Mouse (Mus musculus): Measurements from ENCODE around the gene Zfp764. TPM values are rescaled to one million over a fixed set of nuclear protein-coding genes. Genes with fewer than 3 reads are reported as not detected.

Gene Zfp764
- under 1 TPM; 0.02 to 0.19 TPM for polyA plus RNA-seq (2012; fragmentation: generic; extraction: Trizol)

DNA sequence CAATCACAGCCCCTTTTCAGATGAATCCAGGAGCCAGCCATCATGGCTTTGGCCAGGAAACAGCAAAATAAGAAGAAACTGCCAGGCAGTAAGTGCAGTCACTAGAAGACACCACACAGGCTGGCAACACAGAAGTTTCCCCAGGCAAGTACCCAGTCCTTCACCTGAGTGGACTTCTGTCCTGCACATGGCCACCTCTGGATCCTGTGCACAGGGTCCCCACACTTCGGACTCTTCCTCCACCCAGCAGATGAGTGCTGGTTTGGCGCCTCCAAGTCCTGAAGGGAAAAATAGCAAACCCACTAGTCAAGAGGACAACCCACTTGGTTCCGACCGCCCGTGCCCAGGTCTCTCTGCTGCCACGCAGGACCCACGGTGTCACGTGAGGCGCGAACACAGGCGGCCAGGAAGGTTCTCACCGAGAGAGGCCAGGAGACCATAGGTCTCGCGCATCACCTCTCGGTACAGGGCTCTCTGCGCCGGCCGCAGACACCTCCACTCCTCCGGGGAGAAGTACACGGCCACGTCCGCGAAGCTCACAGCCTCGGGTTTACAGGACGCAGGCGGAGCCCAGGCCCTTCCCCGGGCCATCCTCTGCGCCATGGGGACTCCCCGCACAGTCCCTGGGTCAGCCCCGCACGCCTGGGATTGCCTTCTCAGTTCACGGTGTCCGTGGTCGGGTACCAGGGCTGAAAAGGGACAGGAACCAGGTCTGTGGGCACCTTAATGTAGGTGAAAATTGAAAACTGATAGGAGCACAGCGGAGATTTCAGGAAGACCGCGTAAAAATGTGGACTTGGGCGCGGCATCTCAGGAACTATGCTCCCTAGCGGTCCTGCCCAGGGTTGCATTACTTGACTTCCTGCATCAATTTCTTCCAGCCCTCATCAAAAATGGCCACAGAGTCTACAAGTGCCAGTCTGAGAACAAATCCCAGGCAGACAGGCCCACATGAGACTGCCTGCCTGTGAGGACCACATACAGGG, at the start of gene Zfp764:
Zfp764 (minus strand) TSS at position 821 of the 986 bp plus-strand sequence.

DNA sequence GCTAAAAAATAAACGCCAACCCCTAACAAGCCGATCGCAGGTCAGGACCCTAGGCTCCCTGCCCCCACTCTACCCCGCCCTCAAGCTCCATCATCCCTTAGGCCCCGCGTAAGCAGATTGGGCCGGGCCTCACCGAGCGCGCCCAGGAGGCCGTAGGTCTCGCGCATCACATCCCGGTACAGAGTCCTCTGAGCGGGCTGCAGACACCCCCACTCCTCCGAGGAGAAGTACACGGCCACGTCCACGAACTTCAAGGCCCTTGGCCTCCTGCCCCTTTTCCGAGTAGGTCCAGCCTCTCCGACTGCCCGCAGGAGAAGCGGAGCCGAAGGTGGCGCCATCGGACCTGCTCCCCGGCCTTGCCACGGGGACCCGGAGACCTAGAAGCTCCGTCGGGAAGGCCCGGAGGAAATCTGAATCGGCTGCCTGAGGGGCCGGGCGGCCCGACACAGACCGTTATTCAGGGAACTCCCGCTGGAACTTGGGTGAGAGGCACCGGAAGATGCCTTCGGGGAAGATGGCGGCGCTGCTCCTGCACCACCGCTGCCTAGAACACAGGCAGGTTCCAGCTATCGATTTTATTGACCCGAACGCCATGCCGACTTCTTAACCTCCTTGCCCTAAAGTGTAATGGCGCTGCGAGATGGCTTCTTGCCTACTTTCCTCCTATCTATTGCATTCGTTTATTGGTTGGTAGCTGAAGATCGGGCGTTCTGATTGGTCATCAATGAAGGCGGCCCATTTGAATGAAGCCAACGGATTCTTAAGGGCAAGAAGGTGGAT, 42.1 kb upstream of the Zfp764 start, which contains the start of gene Zfp689:
Zfp689 (minus strand) TSS at position 638 of the 780 bp plus-strand sequence.

DNA sequence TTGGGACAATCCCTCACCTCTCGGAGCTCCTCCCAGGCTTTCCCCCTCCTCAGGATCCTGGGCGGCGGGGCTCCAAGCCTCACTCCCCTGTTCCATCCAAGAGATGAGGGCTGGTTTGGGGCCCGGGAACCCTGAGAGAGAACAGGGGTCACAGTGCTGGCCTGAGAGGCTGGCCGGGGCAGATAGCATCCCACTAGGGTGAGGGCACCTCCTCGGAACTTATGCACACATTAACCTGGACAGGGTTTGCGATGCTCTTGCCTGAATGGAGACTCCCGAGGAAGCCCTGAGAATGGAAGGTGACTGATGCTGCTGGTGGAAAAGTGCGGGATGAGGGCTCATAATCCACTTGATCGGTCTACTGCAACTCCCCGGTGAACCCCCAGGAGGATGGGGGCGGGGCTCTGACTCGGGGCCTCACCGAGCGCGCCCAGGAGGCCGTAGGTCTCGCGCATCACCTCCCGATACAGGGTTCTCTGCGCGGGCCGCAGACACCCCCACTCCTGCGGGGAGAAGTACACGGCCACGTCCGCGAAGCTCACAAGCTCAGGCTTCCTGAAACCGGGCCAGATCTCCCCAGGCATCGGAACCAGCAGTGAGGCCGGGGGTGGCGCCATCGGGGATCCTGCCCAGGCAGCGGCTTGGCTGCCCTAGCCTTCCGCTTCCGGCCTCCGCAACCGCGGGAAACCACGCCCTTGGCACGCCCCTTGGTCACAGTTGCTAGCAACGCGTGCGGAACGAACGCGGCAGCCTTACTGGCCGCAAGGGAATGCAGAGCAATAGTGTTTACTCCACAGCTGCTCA, 15.0 kb upstream of the Zfp764 start, which contains the start of gene Zfp688:
Zfp688 (minus strand) TSS at position 681 of the 804 bp plus-strand sequence.

DNA sequence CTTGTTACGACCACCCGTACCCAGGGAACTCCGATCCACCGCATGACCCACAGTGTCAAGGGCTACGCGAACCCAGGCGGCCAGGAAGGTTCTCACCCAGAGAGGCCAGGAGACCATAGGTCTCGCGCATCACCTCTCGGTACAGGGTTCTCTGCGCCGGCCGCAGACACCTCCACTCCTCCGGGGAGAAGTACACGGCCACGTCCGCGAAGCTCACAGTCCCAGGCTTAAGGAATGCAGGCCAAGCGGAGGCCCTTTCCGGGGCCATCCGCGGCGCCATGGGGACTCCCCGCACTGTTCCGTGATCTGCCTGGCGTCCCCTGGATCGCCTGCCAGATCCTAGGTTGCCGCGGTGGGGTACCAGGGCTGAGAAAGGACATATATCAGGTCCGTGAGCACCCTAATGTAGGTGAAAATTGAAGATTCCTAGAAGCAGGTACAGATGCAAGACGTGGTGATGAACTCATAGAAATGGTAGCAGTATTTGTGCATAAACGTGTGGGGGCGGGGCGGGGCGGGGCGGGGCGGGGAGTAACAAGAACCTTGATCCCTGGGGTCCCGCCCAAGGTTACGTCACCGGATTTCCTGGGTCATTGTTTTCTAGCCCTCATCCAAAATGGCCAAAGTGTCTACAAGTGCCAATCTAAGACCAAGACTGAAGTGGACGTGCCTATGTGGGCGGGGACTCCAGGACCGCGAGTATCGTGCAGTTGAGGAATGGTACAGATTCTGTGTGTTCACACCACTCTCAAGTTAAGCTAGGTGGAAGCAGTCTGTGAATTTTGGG, 13.3 kb downstream of the Zfp764 start, which contains the start of gene E430018J23Rik:
E430018J23Rik (minus strand) TSS at position 473 of the 787 bp plus-strand sequence.

DNA sequence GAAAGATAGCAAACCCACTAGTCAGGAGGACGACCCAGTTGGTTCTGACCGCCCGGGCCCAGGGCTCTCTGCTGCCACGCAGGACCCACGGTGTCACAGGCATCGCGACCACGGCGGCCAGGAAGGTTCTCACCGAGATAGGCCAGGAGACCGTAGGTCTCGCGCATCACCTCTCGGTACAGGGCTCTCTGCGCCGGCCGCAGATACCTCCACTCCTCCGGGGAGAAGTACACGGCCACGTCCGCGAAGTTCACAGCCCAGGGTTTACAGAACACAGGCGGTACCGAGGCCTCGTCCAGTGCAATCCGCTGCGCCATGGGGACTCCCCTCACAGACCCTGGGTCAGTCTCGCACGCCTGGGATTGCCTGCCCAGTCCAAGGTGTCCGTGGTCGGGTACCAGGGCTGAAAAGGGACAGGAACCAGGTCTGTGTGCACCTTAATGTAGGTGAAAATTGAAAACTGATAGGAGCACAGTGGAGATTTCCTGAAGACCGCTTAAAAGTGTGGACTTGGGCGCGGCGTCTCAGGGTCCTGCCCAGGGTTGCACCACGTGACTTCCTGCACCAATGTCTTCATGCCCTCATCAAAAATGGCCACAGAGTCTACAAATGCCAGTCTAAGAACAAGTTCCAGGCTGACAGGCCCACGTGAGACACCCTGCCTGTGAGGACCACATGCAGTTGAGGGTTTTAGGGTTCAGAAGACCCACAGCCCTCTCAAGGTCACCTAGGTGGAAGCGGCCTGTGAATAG, 19.8 kb downstream of the Zfp764 start, which contains the start of gene 9130019O22Rik:
9130019O22Rik (minus strand) TSS at position 526 of the 752 bp plus-strand sequence.

DNA sequence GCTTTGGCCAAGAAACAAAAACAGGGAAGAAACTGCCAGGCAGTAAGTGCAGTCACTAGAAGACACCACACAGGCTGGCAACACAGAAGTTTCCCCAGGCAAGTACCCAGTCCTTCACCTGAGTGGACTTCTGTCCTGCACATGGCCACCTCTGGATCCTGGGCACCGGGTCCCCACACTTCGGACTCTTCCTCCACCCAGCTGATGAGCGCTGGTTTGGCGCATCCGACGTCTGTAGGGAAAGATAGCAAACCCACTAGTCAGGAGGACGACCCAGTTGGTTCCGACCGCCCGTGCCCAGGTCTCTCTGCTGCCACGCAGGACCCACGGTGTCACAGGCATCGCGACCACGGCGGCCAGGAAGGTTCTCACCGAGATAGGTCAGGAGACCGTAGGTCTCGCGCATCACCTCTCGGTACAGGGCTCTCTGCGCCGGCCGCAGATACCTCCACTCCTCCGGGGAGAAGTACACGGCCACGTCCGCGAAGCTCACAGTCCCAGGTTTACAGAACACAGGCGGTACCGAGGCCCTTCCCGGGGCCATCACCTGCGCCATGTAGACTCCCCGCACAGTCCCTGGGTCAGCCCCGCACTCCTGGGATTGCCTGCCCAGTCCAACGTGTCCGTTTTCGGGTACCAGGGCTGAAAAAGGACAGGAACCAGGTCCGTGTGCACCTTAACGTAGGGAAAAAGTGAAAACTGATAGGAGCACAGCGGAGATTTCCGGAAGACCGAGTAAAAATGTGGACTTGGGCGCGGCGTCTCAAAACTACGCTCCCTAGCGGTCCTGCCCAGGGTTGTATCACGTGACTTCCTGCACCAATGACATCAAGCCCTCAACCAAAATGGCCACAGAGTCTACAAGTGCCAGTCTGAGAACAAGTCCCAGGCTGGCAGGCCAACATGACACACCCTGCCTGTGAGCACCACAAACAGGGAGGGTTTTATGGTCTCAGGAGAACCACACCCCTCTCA, 31.1 kb downstream of the Zfp764 start, which contains the start of gene Zfp747:
Zfp747 (minus strand) TSS at position 780 of the 975 bp plus-strand sequence.

Other genes starting within 250 kb of the Zfp764 start
- 10 to 100 TPM; 39.6 to 40.3 TPM for gene Cd2bp2, start 210.8 kb downstream of the Zfp764 start, polyA plus RNA-seq (2012; fragmentation: generic; extraction: Trizol)
- gene Tbc1d10b, start 198.4 kb downstream of the Zfp764 start, polyA plus RNA-seq (2012; fragmentation: generic; extraction: Trizol): 10 to 100 TPM; 29.3 to 41.2 TPM
- gene Mylpf, start 197.9 kb downstream of the Zfp764 start, polyA plus RNA-seq (2012; fragmentation: generic; extraction: Trizol): 1 to 10 TPM in 1 of 2 experiments, under 1 TPM in 1; 0.81 to 2.0 TPM
- gene Zfp553, start 173.8 kb downstream of the Zfp764 start, polyA plus RNA-seq (2012; fragmentation: generic; extraction: Trizol): 10 to 100 TPM; 10.4 to 16.5 TPM
- 1 to 10 TPM; 2.3 to 7.7 TPM for gene Sept1, start 173.7 kb downstream of the Zfp764 start, polyA plus RNA-seq (2012; fragmentation: generic; extraction: Trizol)
- gene Zfp771, start 162.5 kb downstream of the Zfp764 start, polyA plus RNA-seq (2012; fragmentation: generic; extraction: Trizol): 10 to 100 TPM; 53.6 to 86.7 TPM
- gene Dctpp1, start 146.1 kb downstream of the Zfp764 start, polyA plus RNA-seq (2012; fragmentation: generic; extraction: Trizol): 100 to 1,000 TPM in 1 of 2 experiments, 10 to 100 TPM in 1; 89.3 to 405 TPM
- gene Sephs2, start 132.8 kb downstream of the Zfp764 start, polyA plus RNA-seq (2012; fragmentation: generic; extraction: Trizol): 10 to 100 TPM; 11.8 to 13.4 TPM
- gene Itgal, start 110.6 kb downstream of the Zfp764 start, polyA plus RNA-seq (2012; fragmentation: generic; extraction: Trizol): under 1 TPM in 1 of 2 experiments, not detected in 1; 0.18 TPM
- 10 to 100 TPM; 12.4 to 21.7 TPM for gene Zfp768, start 61.2 kb downstream of the Zfp764 start, polyA plus RNA-seq (2012; fragmentation: generic; extraction: Trizol)
- 1 to 10 TPM; 1.9 to 6.1 TPM for gene Zfp747, start 30.8 kb downstream of the Zfp764 start, polyA plus RNA-seq (2012; fragmentation: generic; extraction: Trizol)
- under 1 TPM; 0.05 to 0.08 TPM for gene 9130019O22Rik, start 19.7 kb downstream of the Zfp764 start, polyA plus RNA-seq (2012; fragmentation: generic; extraction: Trizol)
- 1 to 10 TPM; 3.0 to 5.2 TPM for gene E430018J23Rik, start 13.2 kb downstream of the Zfp764 start, polyA plus RNA-seq (2012; fragmentation: generic; extraction: Trizol)
- 10 to 100 TPM; 11.3 to 25.7 TPM for gene Zfp688, start 15.2 kb upstream of the Zfp764 start, polyA plus RNA-seq (2012; fragmentation: generic; extraction: Trizol)
- 1 to 10 TPM; 2.5 to 3.3 TPM for gene Zfp689, start 42.3 kb upstream of the Zfp764 start, polyA plus RNA-seq (2012; fragmentation: generic; extraction: Trizol)
- gene Prr14, start 52.8 kb upstream of the Zfp764 start, polyA plus RNA-seq (2012; fragmentation: generic; extraction: Trizol): 10 to 100 TPM; 23.4 to 40.6 TPM
- 10 to 100 TPM; 11.9 to 36.7 TPM for gene Fbrs, start 72.4 kb upstream of the Zfp764 start, polyA plus RNA-seq (2012; fragmentation: generic; extraction: Trizol)
- 10 to 100 TPM in 1 of 2 experiments, under 1 TPM in 1; 0.92 to 10.3 TPM for gene Srcap, start 105.2 kb upstream of the Zfp764 start, polyA plus RNA-seq (2012; fragmentation: generic; extraction: Trizol)
- gene Gm42715, start 112.8 kb upstream of the Zfp764 start, polyA plus RNA-seq (2012; fragmentation: generic; extraction: Trizol): 10 to 100 TPM in 1 of 2 experiments, 1 to 10 TPM in 1; 3.1 to 16.7 TPM
- gene Tmem265, start 154.6 kb upstream of the Zfp764 start, polyA plus RNA-seq (2012; fragmentation: generic; extraction: Trizol): 1 to 10 TPM; 1.6 to 2.0 TPM
- 10 to 100 TPM; 18.5 to 31.4 TPM for gene Phkg2, start 166.5 kb upstream of the Zfp764 start, polyA plus RNA-seq (2012; fragmentation: generic; extraction: Trizol)
- 10 to 100 TPM in 1 of 2 experiments, 1 to 10 TPM in 1; 7.1 to 20.8 TPM for gene Ccdc189, start 181.8 kb upstream of the Zfp764 start, polyA plus RNA-seq (2012; fragmentation: generic; extraction: Trizol)
- gene Rnf40, start 181.9 kb upstream of the Zfp764 start, polyA plus RNA-seq (2012; fragmentation: generic; extraction: Trizol): 10 to 100 TPM; 15.9 to 30.7 TPM
- 1 to 10 TPM; 1.2 to 8.7 TPM for gene Zfp629, start 209.0 kb upstream of the Zfp764 start, polyA plus RNA-seq (2012; fragmentation: generic; extraction: Trizol)

All from C3H10T1/2 (cell line).